Mouse (Mus musculus): ENCODE results near the gene Mettl7b. TPM values are rescaled to one million over a fixed set of nuclear protein-coding genes. Genes with fewer than 3 reads are reported as not detected.

The Mettl7b gene
- polyA plus RNA-seq, 1 experiment from 2014 or later = 68.0 TPM

- Histone ChIP-seq H3K27ac (replicated peaks) (no peak overlapping the region), H3K27me3 (ENCODE audit: control insufficient read depth, insufficient read depth, low read length) (no peaks in the 10 kb centered on the region), H3K4me3 (ENCODE audit: low read depth, low read length) (no peak overlapping the region), H3K9me3 (ENCODE audit: control insufficient read depth, low read length) (no peaks in the 10 kb centered on the region), H3K4me1 (replicated peaks; ENCODE audit: control insufficient read depth, insufficient read depth) (no peaks in the 10 kb centered on the region), H3K36me3 (ENCODE audit: control insufficient read depth, insufficient read depth, low read length) (peaks cover 16% of the 10 kb centered on the region), H3K9ac (ENCODE audit: low read length) (no peak overlapping the region), H3K4me2 (replicated peaks; ENCODE audit: low read depth) (no peak overlapping the region)
- 89% methylated on average over 12 of the region's 12 CpGs for WGBS
- ATAC-seq (ENCODE audit: low FRiP score, low TSS enrichment) (no peak), DNase-seq (ENCODE audit: low spot score) (no peak)
- TF ChIP-seq EP300 (optimal IDR thresholded peaks at IDR 0.05) (no peak), CTCF (IDR thresholded peaks at IDR 0.05; ENCODE audit: low read depth) (no peak)
Observed at GRCm38 (mm10) chr10:128913696-128914095, 47.1 kb downstream of the Mettl7b start.

DNA sequence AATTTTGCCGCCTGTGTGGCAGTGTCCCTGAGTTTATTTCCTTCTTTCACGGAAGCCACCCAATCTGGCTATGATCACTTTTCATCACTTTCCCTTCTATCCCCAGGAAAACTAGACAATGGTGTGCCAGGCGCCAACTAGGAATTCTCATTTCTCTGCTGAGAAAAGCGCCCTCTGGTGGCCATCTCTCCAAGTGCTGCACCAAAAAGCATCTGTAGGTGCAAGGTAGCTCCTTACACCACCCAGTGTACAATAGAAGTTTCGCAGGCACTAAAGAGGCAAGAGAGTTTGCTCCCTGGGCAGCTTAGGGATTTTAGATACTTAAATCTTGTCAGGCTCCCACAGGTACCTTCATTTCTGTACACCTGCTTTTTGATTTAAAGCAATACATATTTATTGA is 47.6 kb downstream of the Mettl7b start:
- H3K9me3 ChIP-seq (ENCODE audit: control insufficient read depth, low read length) = no peaks in the 10 kb centered on the region
- no peak overlapping the region for H3K4me2 ChIP-seq (replicated peaks; ENCODE audit: low read depth)
- TF ChIP-seq EP300 (optimal IDR thresholded peaks at IDR 0.05) (no peak), CTCF (IDR thresholded peaks at IDR 0.05; ENCODE audit: low read depth) (peak; percentile 98)
- H3K4me1 ChIP-seq (replicated peaks; ENCODE audit: control insufficient read depth, insufficient read depth) = no peaks in the 10 kb centered on the region
- H3K27ac ChIP-seq (replicated peaks) = no peak overlapping the region
- no peaks in the 10 kb centered on the region for H3K27me3 ChIP-seq (ENCODE audit: control insufficient read depth, insufficient read depth, low read length)
- H3K36me3 ChIP-seq (ENCODE audit: control insufficient read depth, insufficient read depth, low read length) = peaks cover 16% of the 10 kb centered on the region
- no peak overlapping the region for H3K9ac ChIP-seq (ENCODE audit: low read length)
- H3K4me3 ChIP-seq (ENCODE audit: low read depth, low read length) = no peak overlapping the region
- 5% methylated on average over 5 of the region's 5 CpGs for WGBS
- ATAC-seq (ENCODE audit: low FRiP score, low TSS enrichment) (peak; percentile 38; the same call in 1 of the 2 replicates), DNase-seq (ENCODE audit: low spot score) (peak; percentile 91)

DNA sequence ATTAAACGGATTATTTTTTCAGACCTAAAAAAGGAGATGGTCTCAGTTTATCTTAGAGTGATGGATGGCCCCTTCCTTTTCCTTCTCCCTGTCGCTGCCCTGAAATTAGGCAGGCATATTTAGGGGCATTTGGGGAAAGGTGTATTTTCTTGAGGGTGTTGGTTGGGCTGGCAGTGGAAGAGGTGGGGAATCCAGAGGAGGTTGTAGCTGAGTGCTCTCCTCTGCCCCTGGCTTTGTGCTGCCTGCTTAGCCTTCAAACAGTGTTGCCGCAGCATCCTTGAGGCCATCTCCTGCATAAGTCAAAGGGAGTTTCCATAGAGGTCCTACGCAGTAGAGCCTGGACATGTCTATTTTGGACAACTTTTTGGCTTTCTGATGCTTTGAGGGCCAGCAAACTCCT is 48.0 kb downstream of the Mettl7b start:
- H3K9ac ChIP-seq (ENCODE audit: low read length) = no peak overlapping the region
- TF ChIP-seq CTCF (IDR thresholded peaks at IDR 0.05; ENCODE audit: low read depth) (no peak), EP300 (optimal IDR thresholded peaks at IDR 0.05) (no peak)
- DNase-seq (ENCODE audit: low spot score) (no peak), ATAC-seq (ENCODE audit: low FRiP score, low TSS enrichment) (no peak)
- H3K27me3 ChIP-seq (ENCODE audit: control insufficient read depth, insufficient read depth, low read length) = no peaks in the 10 kb centered on the region
- no peaks in the 10 kb centered on the region for H3K9me3 ChIP-seq (ENCODE audit: control insufficient read depth, low read length)
- no peaks in the 10 kb centered on the region for H3K4me1 ChIP-seq (replicated peaks; ENCODE audit: control insufficient read depth, insufficient read depth)
- 68% methylated on average over 4 of the region's 4 CpGs for WGBS
- no peak overlapping the region for H3K4me3 ChIP-seq (ENCODE audit: low read depth, low read length)
- H3K4me2 ChIP-seq (replicated peaks; ENCODE audit: low read depth) = no peak overlapping the region
- peaks cover 15% of the 10 kb centered on the region for H3K36me3 ChIP-seq (ENCODE audit: control insufficient read depth, insufficient read depth, low read length)
- no peak overlapping the region for H3K27ac ChIP-seq (replicated peaks)

DNA sequence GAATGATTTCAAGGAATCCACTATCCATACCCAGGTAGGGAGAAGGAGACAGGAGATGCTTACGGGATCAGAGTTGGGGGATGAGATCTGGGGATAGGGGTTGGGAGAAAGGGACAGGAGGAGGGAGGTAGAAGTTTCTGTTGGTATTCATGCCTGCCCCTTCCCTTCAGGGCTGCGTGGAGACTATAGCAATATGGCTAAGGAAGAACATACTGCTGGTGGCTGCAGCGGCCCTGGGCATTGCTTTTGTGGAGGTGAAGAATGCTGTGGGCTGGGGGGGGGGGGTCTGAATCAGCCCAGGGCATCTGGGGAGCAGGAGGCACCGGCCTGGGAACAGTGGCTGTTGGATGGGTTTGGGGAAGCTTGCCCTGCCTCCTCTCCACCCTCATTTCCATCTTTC is 48.5 kb downstream of the Mettl7b start:
- 85% methylated on average over 4 of the region's 4 CpGs for WGBS
- peaks cover 11% of the 10 kb centered on the region for H3K36me3 ChIP-seq (ENCODE audit: control insufficient read depth, insufficient read depth, low read length)
- no peaks in the 10 kb centered on the region for H3K27me3 ChIP-seq (ENCODE audit: control insufficient read depth, insufficient read depth, low read length)
- no peak for TF ChIP-seq CTCF (IDR thresholded peaks at IDR 0.05; ENCODE audit: low read depth)
- no peak for TF ChIP-seq EP300 (optimal IDR thresholded peaks at IDR 0.05)
- DNase-seq (ENCODE audit: low spot score) (no peak), ATAC-seq (ENCODE audit: low FRiP score, low TSS enrichment) (no peak)
- no peaks in the 10 kb centered on the region for H3K4me1 ChIP-seq (replicated peaks; ENCODE audit: control insufficient read depth, insufficient read depth)
- no peak overlapping the region for H3K4me2 ChIP-seq (replicated peaks; ENCODE audit: low read depth)
- no peak overlapping the region for H3K4me3 ChIP-seq (ENCODE audit: low read depth, low read length)
- no peak overlapping the region for H3K9ac ChIP-seq (ENCODE audit: low read length)
- no peak overlapping the region for H3K27ac ChIP-seq (replicated peaks)
- H3K9me3 ChIP-seq (ENCODE audit: control insufficient read depth, low read length) = no peaks in the 10 kb centered on the region

- peak overlapping the region; percentile 72 for H3K4me2 ChIP-seq (replicated peaks; ENCODE audit: low read depth)
- no peaks in the 10 kb centered on the region for H3K27me3 ChIP-seq (ENCODE audit: control insufficient read depth, insufficient read depth, low read length)
- peaks cover 4% of the 10 kb centered on the region; the same call in 1 of the 2 replicates for H3K36me3 ChIP-seq (ENCODE audit: control insufficient read depth, insufficient read depth, low read length)
- H3K4me1 ChIP-seq (replicated peaks; ENCODE audit: control insufficient read depth, insufficient read depth) = no peaks in the 10 kb centered on the region
- DNase-seq (ENCODE audit: low spot score) = no peak
- ATAC-seq (ENCODE audit: low FRiP score, low TSS enrichment) = no peak
- no peak overlapping the region for H3K4me3 ChIP-seq (ENCODE audit: low read depth, low read length)
- TF ChIP-seq EP300 (optimal IDR thresholded peaks at IDR 0.05) (no peak), CTCF (IDR thresholded peaks at IDR 0.05; ENCODE audit: low read depth) (no peak)
- WGBS = 85% methylated on average over 6 of the region's 6 CpGs
- no peaks in the 10 kb centered on the region for H3K9me3 ChIP-seq (ENCODE audit: control insufficient read depth, low read length)
- no peak overlapping the region for H3K9ac ChIP-seq (ENCODE audit: low read length)
- H3K27ac ChIP-seq (replicated peaks) = 0 out of 2 replicates have a peak overlapping the region, but pooled peaks have one; percentile 13
Observed at GRCm38 (mm10) chr10:128911430-128911829, 49.4 kb downstream of the Mettl7b start.

GRCm38 (mm10) chr10:128910066-128910841 is 50.5 kb downstream of the Mettl7b start:
- peak; percentile 65 for DNase-seq (ENCODE audit: low spot score)
- H3K27me3 ChIP-seq (ENCODE audit: control insufficient read depth, insufficient read depth, low read length) = no peaks in the 10 kb centered on the region
- 2% methylated on average over 53 of the region's 66 CpGs for WGBS
- TF ChIP-seq CTCF (IDR thresholded peaks at IDR 0.05; ENCODE audit: low read depth) (no peak), EP300 (optimal IDR thresholded peaks at IDR 0.05) (no peak)
- H3K9ac ChIP-seq (ENCODE audit: low read length) = peak overlapping the region; percentile 97
- no peaks in the 10 kb centered on the region for H3K9me3 ChIP-seq (ENCODE audit: control insufficient read depth, low read length)
- H3K4me1 ChIP-seq (replicated peaks; ENCODE audit: control insufficient read depth, insufficient read depth) = no peaks in the 10 kb centered on the region
- H3K27ac ChIP-seq (replicated peaks) = peak overlapping the region; percentile 97
- H3K4me3 ChIP-seq (ENCODE audit: low read depth, low read length) = peak overlapping the region; percentile 92
- H3K4me2 ChIP-seq (replicated peaks; ENCODE audit: low read depth) = peak overlapping the region; percentile 72
- ATAC-seq (ENCODE audit: low FRiP score, low TSS enrichment) = peak; percentile 28
- peaks cover 4% of the 10 kb centered on the region; the same call in 1 of the 2 replicates for H3K36me3 ChIP-seq (ENCODE audit: control insufficient read depth, insufficient read depth, low read length)
